Mouse (Mus musculus) intestine, embryonic 14.5 days (tissue): ENCODE data around the gene Rpl31. TPM values are rescaled to one million over a fixed set of nuclear protein-coding genes. Genes with fewer than 3 reads are reported as not detected.

Source experiments
- ATAC-seq: fragments of 200-750 bp; cut with Nextera tagmentation; replicated peaks from 2 replicates; pipeline ENCODE4 v1.8.0; 2017; ENCODE audit warnings: low read depth, moderate number of reproducible peaks, moderate TSS enrichment, moderate library complexity; ENCODE audit not compliant: low FRiP score, low TSS enrichment
- DNase-seq: peaks from one replicate; pipeline ENCODE4 v3.0.0-alpha.2; 2018; ENCODE audit warnings: low spot score
- H3K27ac ChIP-seq: fragments of 300-500 bp; sonication (generic); 2 replicates; pipeline ENCODE4 v1.5.1; 2014; ENCODE audit warnings: low read depth, mild to moderate bottlenecking, control low read depth
- H3K27me3 ChIP-seq: fragments of 300-500 bp; sonication (generic); replicated peaks from 2 replicates; pipeline ENCODE4 v1.6.1; 2014; ENCODE audit warnings: low read length, control low read depth; ENCODE audit not compliant: control insufficient read depth, insufficient read depth
- H3K36me3 ChIP-seq: fragments of 300-500 bp; sonication (generic); 2 replicates; pipeline ENCODE4 v1.6.1; 2014; ENCODE audit warnings: low read length, control low read depth; ENCODE audit not compliant: control insufficient read depth, insufficient read depth
- H3K4me1 ChIP-seq: fragments of 300-500 bp; sonication (generic); replicated peaks from 2 replicates; pipeline ENCODE4 v1.6.1; 2014; ENCODE audit warnings: low read length, control low read depth, mixed read lengths; ENCODE audit not compliant: control insufficient read depth, insufficient read depth
- H3K4me2 ChIP-seq: fragments of 300-500 bp; sonication (generic); 2 replicates; pipeline ENCODE4 v1.6.1; 2014; ENCODE audit warnings: low read length
- H3K4me3 ChIP-seq: fragments of 300-500 bp; sonication (generic); 2 replicates; pipeline ENCODE4 v1.5.1; 2014; ENCODE audit warnings: low read depth, low read length, control low read depth, mixed read lengths
- H3K9ac ChIP-seq: fragments of 300-500 bp; sonication (generic); 2 replicates; pipeline ENCODE4 v1.6.1; 2014; ENCODE audit warnings: mild to moderate bottlenecking, low read length
- H3K9me3 ChIP-seq: fragments of 300-500 bp; sonication (generic); 2 replicates; pipeline ENCODE4 v1.6.1; 2016; ENCODE audit warnings: low read length, control low read depth; ENCODE audit not compliant: control insufficient read depth
- WGBS: fragments of 180-500 bp; shearing (Covaris S2); extraction: QIAGEN DNeasy Blood & Tissue Kit; methylation state at CpG from one replicate; pipeline ENCODE4 v1.1.7; 2014; 5-methylcytosine and 5-hydroxymethylcytosine counted together
- polyA plus RNA-seq: library from polyadenylated mRNA; unstranded; fragments of >200 nt; fragmentation: Nextera tagmentation; extraction: Ambion mirVana; gene quantifications from 2 replicates; pipeline ENCODE4 v1.2.1, GENCODE M21; 2014

Gene Rpl31
- polyA plus RNA-seq, 1 experiment from 2014 or later: 877 TPM

DNA sequence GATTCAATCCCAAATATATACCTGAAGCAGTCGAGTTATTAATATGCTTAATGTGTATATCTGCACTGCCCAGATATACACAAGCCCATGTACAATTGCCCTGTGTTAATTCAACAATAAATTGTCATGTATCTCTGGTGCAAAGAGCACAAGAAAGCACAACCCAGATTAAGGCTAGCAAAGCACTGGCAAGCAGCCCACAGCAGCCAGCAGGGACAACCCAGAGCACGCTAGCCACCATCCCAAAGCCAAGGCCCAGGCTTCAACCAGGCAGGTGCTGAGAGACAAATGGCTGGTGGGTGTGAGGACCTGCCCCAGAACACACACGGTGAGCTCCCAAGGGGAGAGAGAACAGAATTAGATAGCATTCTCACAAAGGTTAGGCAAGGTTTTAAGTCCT, 18.8 kb downstream of the Rpl31 start:
- WGBS: 76% methylated on average over 3 of the region's 3 CpGs

DNA sequence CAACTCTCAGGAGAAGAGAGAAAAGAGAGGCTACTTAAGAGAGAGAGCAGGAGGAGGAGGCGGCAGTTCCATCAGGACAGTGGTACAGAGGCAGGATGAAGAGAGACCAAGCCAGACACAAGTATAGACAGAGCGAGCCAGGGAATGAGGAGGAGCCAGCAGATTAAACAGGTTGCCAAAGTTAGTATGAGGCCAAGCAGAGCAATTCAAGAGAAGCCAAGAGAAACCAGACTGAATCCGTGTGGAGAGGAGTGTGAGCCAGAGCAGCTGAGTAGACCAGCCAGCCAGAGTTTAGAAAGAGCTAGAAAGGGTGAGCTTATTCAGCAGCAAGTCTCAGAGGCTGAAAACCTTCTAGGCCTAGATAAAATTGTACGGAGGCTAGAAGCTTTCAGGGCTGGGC, 19.9 kb downstream of the Rpl31 start:
- Histone ChIP-seq H3K4me1 (no peaks in the 10 kb centered on the region), H3K4me2 (no peak overlapping the region), H3K9me3 (no peaks in the 10 kb centered on the region), H3K27ac (no peak overlapping the region), H3K4me3 (no peak overlapping the region), H3K9ac (no peak overlapping the region), H3K27me3 (no peaks in the 10 kb centered on the region), H3K36me3 (no peaks in the 10 kb centered on the region)
- WGBS: 83% methylated on average over 4 of the region's 4 CpGs
- no peak for DNase-seq
- no peak for ATAC-seq

More for the DNA sequence above, 18.8 kb downstream of the Rpl31 start:
- Histone ChIP-seq H3K9me3 (no peaks in the 10 kb centered on the region), H3K36me3 (no peaks in the 10 kb centered on the region), H3K4me1 (no peaks in the 10 kb centered on the region), H3K4me3 (no peak overlapping the region), H3K27me3 (no peaks in the 10 kb centered on the region), H3K27ac (no peak overlapping the region), H3K9ac (no peak overlapping the region), H3K4me2 (no peak overlapping the region)
- ATAC-seq: no peak
- no peak for DNase-seq

DNA sequence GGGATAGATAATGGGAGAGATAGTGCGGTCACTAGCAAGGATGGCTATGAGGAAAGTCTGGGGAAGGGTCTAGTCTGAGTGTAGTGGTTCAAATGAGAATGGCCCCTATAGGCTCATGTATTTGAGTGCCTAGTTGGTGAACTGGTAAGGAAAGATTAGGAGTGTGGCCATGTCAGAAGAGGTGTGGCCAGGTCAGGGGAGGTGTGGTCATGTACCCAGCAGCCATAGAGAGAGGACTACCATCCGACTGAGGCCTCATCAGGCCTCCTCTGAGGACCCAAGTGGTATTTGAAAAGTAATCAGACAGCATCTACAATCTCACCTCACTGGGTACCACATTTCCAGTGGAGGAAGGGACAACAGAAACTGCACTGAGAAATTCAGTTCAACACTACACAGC, 20.5 kb downstream of the Rpl31 start:
- DNase-seq: no peak
- Histone ChIP-seq H3K9ac (no peak overlapping the region), H3K4me2 (no peak overlapping the region), H3K36me3 (no peaks in the 10 kb centered on the region), H3K4me1 (no peaks in the 10 kb centered on the region), H3K9me3 (no peaks in the 10 kb centered on the region), H3K4me3 (no peak overlapping the region), H3K27me3 (no peaks in the 10 kb centered on the region), H3K27ac (no peak overlapping the region)
- 80% methylated on average over 2 of the region's 2 CpGs for WGBS
- ATAC-seq: no peak

DNA sequence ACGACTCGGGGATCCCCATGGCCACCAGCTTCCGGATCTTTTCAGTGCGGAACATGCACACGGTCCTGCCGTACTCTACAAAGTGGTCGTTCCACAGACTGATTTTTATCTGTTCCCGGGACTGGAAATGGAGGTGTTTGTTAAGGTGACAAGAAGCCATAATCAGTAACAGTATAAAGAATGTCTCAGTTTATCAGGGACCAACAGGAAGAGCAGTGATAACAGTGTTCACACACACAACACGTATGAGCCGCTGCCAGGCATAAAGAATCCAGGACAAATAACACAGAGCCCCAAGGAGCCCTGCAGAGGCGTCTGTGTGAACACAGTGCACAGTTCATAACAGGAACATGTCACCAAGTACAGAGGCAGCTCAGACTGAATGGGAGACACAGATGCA, 21.7 kb downstream of the Rpl31 start:
- Histone ChIP-seq H3K4me2 (no peak overlapping the region), H3K4me1 (no peaks in the 10 kb centered on the region), H3K27me3 (no peaks in the 10 kb centered on the region), H3K9me3 (no peaks in the 10 kb centered on the region), H3K36me3 (no peaks in the 10 kb centered on the region), H3K27ac (no peak overlapping the region), H3K4me3 (no peak overlapping the region), H3K9ac (no peak overlapping the region)
- DNase-seq (no peak), ATAC-seq (no peak)
- 88% methylated on average over 11 of the region's 11 CpGs for WGBS

DNA sequence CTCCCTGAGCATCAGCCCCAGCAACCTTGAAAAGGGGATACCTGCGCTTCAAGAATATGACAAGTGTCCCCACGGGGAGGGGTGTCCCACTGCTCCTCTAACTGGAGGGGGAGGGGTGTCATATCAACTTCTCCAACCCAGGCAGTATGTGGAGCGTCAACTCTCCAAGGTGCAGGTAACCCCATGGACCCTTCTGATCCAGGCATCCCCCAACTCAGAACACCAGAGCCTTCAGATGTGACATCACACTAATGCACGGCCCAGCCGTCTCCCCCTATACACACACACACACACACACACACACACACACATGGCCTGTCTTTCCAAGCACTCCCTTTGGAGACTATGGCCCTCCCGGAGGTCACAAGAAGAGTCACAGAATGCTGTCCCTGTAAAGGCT, 24.0 kb downstream of the Rpl31 start:
- Histone ChIP-seq H3K27ac (no peak overlapping the region), H3K4me1 (no peaks in the 10 kb centered on the region), H3K4me2 (no peak overlapping the region), H3K9ac (no peak overlapping the region), H3K27me3 (no peaks in the 10 kb centered on the region), H3K9me3 (no peaks in the 10 kb centered on the region), H3K36me3 (no peaks in the 10 kb centered on the region), H3K4me3 (no peak overlapping the region)
- ATAC-seq (no peak; the same call in 1 of the 2 replicates), DNase-seq (no peak)
- 83% methylated on average over 6 of the region's 6 CpGs for whole genome bisulfite sequencing

DNA sequence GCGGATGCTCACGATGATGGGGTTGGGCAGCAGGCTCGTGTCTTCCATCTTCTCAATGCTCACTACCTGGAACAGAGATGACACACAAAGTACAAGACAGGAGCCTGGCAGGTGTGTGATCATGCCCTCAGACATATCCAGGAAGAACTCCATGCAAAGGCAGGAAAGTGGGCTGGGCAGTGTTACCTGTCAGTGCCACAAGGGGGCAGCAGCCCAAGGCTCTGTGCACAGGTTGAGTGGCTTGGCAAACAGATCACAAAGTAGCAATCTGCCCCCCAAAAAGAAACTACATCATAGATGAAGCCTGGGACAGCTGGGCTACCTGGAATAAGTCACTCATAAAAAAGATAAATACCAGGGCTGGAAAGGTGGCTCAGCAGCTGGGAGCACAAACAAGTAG, 24.5 kb downstream of the Rpl31 start:
- DNase-seq (peak; percentile 91), ATAC-seq (peak; percentile 58)
- Histone ChIP-seq H3K4me3 (no peak overlapping the region), H3K36me3 (no peaks in the 10 kb centered on the region), H3K4me1 (no peaks in the 10 kb centered on the region), H3K4me2 (no peak overlapping the region), H3K9me3 (no peaks in the 10 kb centered on the region), H3K9ac (no peak overlapping the region), H3K27me3 (no peaks in the 10 kb centered on the region), H3K27ac (no peak overlapping the region)
- WGBS: 63% methylated on average over 3 of the region's 3 CpGs

DNA sequence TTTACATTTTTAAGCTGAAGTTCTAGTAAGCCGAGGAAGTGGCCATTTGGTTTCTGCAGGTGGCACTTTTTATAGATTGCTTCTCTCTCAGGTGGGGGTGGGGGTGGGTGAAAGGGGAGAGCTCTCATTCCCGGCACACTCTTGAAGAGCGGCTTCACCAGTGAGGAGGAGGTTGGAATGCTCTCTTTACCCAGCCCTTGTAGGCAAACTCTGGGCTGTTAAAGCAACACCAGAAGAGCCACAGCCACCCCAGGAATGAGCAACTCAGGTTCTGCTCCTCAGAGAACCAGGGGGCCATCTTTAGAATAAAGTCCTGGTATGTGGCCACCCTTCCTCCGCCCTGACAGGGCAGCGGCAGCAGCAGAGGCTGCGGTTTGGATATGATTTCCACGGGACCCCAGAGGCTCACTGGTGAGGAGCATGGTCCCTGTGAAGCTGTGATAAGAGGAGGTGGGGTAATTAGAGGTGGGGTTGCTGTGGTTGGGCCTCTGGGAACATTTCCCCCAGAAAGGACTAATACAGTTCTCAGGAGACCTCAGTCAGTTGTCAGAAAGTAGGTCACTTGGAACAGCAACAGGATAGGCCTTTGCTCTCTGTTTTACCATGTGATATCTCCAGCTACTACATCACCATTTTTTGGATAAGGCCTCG, 25.7 kb downstream of the Rpl31 start:
- WGBS: 80% methylated on average over 8 of the region's 8 CpGs

DNA sequence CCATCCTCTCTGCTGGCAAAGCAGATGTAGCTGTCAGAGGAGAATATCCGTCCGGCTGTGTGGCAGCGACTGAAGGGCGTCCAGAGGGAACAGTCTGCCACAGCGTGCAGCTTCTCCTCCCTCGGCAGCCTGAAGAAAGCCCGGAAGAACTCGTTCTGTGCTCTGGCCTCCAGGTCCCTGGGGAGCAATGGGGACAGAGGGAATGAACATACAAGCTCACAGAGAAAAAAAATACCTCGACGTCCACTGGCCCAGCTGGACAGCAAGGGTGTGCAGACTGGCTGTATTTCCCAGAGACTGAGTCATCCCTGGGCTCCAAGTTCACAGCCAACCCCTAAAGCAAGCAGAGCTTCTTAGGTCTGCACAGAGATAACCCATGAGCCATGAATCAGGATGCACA, 26.5 kb downstream of the Rpl31 start:
- 71% methylated on average over 10 of the region's 10 CpGs for WGBS
- ATAC-seq (no peak), DNase-seq (no peak)

More for the DNA sequence above, 25.7 kb downstream of the Rpl31 start:
- no peaks in the 10 kb centered on the region for H3K27me3 ChIP-seq
- no peak for ATAC-seq
- H3K27ac ChIP-seq: no peak overlapping the region
- H3K9me3 ChIP-seq: no peaks in the 10 kb centered on the region
- H3K9ac ChIP-seq: no peak overlapping the region
- H3K4me1 ChIP-seq: no peaks in the 10 kb centered on the region
- no peak for DNase-seq
- no peak overlapping the region for H3K4me3 ChIP-seq
- H3K36me3 ChIP-seq: no peaks in the 10 kb centered on the region
- H3K4me2 ChIP-seq: no peak overlapping the region

DNA sequence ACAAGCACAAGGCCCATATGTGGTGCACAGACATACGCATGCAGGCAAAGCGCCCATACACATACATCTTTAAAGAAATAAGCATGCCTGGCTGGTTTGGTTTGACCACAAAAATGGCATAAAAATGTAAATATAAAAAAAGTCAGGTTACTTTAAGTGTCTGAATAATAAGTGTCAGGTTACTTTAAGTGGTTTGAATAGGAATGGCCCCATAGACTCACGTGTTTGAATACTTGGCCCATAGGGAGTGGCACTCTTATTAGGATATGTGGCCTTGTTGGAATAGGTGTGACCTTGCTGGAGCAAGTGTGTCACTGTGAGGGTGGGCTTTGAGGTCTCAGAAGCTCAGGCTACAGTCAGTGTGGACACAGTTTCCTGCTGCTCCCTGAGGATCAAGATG, 27.0 kb downstream of the Rpl31 start:
- no peaks in the 10 kb centered on the region for H3K27me3 ChIP-seq
- H3K27ac ChIP-seq: no peak overlapping the region
- no peaks in the 10 kb centered on the region for H3K36me3 ChIP-seq
- no peak overlapping the region for H3K4me3 ChIP-seq
- H3K9ac ChIP-seq: no peak overlapping the region
- H3K4me2 ChIP-seq: no peak overlapping the region
- H3K9me3 ChIP-seq: no peaks in the 10 kb centered on the region
- 85% methylated on average over 3 of the region's 3 CpGs for WGBS
- ATAC-seq (no peak), DNase-seq (no peak)
- H3K4me1 ChIP-seq: no peaks in the 10 kb centered on the region

More for the DNA sequence above, 26.5 kb downstream of the Rpl31 start:
- H3K36me3 ChIP-seq: no peaks in the 10 kb centered on the region
- H3K9me3 ChIP-seq: no peaks in the 10 kb centered on the region
- H3K4me1 ChIP-seq: no peaks in the 10 kb centered on the region
- H3K4me3 ChIP-seq: no peak overlapping the region
- no peak overlapping the region for H3K27ac ChIP-seq
- no peak overlapping the region for H3K9ac ChIP-seq
- H3K27me3 ChIP-seq: no peaks in the 10 kb centered on the region
- H3K4me2 ChIP-seq: no peak overlapping the region
